8 mouse cellular contexts compared by ENCODE assay signal in genomic region chr5:24101446-24102140, GRCm38 (mm10). TPM values are rescaled to one million over a fixed set of nuclear protein-coding genes. Genes with fewer than 3 reads are reported as not detected.
DNase-seq lines count a peak whose midpoint lies in the region; ATAC-seq and TF ChIP-seq lines count a peak whose summit lies in the region.

No protein-coding gene starts in this region.

- 8% methylated on average over 8 of the region's 8 CpGs for WGBS in kidney, postnatal 0 days
- WGBS in limb, embryonic 13.5 days: 10% methylated on average over 8 of the region's 8 CpGs
- 9% methylated on average over 8 of the region's 8 CpGs for WGBS in stomach, embryonic 16.5 days
- 36% methylated on average over 8 of the region's 8 CpGs for WGBS in thymus, adult 2 months

- no peaks in the 10 kb centered on the region for H3K36me3 ChIP-seq in kidney, postnatal 0 days (ENCODE audit: insufficient read depth, low read length)
- H3K36me3 ChIP-seq in limb, embryonic 13.5 days: no peaks in the 10 kb centered on the region
- H3K36me3 ChIP-seq in stomach, embryonic 16.5 days (ENCODE audit: control insufficient read depth, insufficient read depth, low read length): no peaks in the 10 kb centered on the region
- H3K36me3 ChIP-seq in thymus, adult 2 months (ENCODE audit: control insufficient read depth, insufficient read depth, low read length): no peaks in the 10 kb centered on the region

- peak; percentile 55 for DNase-seq in kidney, postnatal 0 days (ENCODE audit: low spot score)
- no peak for DNase-seq in kidney, adult 18-20 months
- peak; percentile 70 for DNase-seq in NIH3T3 (ENCODE audit: low read depth)
- no peak for DNase-seq in thymus, adult 2 months
- DNase-seq in urinary bladder, postnatal 10 days (ENCODE audit: low spot score): no peak

- H3K4me2 ChIP-seq in kidney, postnatal 0 days (ENCODE audit: low read length): peak overlapping the region; percentile 80
- H3K4me2 ChIP-seq in limb, embryonic 13.5 days (replicated peaks): peak overlapping the region; percentile 79
- peak overlapping the region; percentile 66 for H3K4me2 ChIP-seq in stomach, embryonic 16.5 days (ENCODE audit: low read depth, low read length)

- H3K27me3 ChIP-seq in kidney, postnatal 0 days (ENCODE audit: insufficient read depth, low read length): no peaks in the 10 kb centered on the region
- no peaks in the 10 kb centered on the region for H3K27me3 ChIP-seq in limb, embryonic 13.5 days
- H3K27me3 ChIP-seq in stomach, embryonic 16.5 days (ENCODE audit: control insufficient read depth, insufficient read depth, low read length): no peaks in the 10 kb centered on the region
- 0 out of 2 replicates have a peak, but pooled peaks cover 2% of the 10 kb centered on the region for H3K27me3 ChIP-seq in thymus, adult 2 months (ENCODE audit: control insufficient read depth, insufficient read depth, low read length)

- H3K4me3 ChIP-seq in kidney, postnatal 0 days (replicated peaks; ENCODE audit: low read depth, low read length): peak overlapping the region; percentile 82
- H3K4me3 ChIP-seq in limb, embryonic 13.5 days: peak overlapping the region; percentile 75
- peak overlapping the region; percentile 84 for H3K4me3 ChIP-seq in stomach, embryonic 16.5 days (replicated peaks; ENCODE audit: low read length)
- H3K4me3 ChIP-seq in thymus, adult 2 months (ENCODE audit: control insufficient read depth, insufficient read depth, low read length): no peak overlapping the region

- no peak for TF ChIP-seq POLR2A in thymus, adult 2 months (IDR thresholded peaks at IDR 0.05; ENCODE audit: control insufficient read depth, extremely low read depth, insufficient read depth, low read length, poor library complexity)

- no peaks in the 10 kb centered on the region for H3K9me3 ChIP-seq in kidney, postnatal 0 days (replicated peaks; ENCODE audit: low read length)
- H3K9me3 ChIP-seq in limb, embryonic 13.5 days: no peaks in the 10 kb centered on the region
- H3K9me3 ChIP-seq in stomach, embryonic 16.5 days (replicated peaks; ENCODE audit: control insufficient read depth, low read length): no peaks in the 10 kb centered on the region

- TF ChIP-seq CTCF in kidney, postnatal 0 days (IDR thresholded peaks at IDR 0.05; ENCODE audit: low read depth): peak; percentile 31; the same call in 1 of the 2 replicates
- no peak for TF ChIP-seq CTCF in thymus, adult 2 months (IDR thresholded peaks at IDR 0.05; ENCODE audit: borderline replicate concordance, control insufficient read depth, extremely low read depth, insufficient read depth, low read length, poor library complexity)

- peak overlapping the region; percentile 87 for H3K9ac ChIP-seq in kidney, postnatal 0 days (ENCODE audit: low read depth, low read length)
- H3K9ac ChIP-seq in limb, embryonic 13.5 days: peak overlapping the region; percentile 84
- H3K9ac ChIP-seq in stomach, embryonic 16.5 days (ENCODE audit: low read length): peak overlapping the region; percentile 87

- 0 out of 2 replicates have a peak overlapping the region, but pooled peaks have one; percentile 89 for H3K27ac ChIP-seq in kidney, postnatal 0 days
- 0 out of 2 replicates have a peak overlapping the region, but pooled peaks have one; percentile 83 for H3K27ac ChIP-seq in limb, embryonic 13.5 days
- H3K27ac ChIP-seq in stomach, embryonic 16.5 days (ENCODE audit: low read length): peak overlapping the region; percentile 92; the same call in 1 of the 2 replicates
- H3K27ac ChIP-seq in thymus, adult 2 months (ENCODE audit: control insufficient read depth, insufficient read depth, low read length): no peak overlapping the region

- ATAC-seq in kidney, postnatal 0 days (replicated peaks; ENCODE audit: low FRiP score, low read depth): no peak
- ATAC-seq in erythroid progenitor cell, adult 5-6 weeks (replicated peaks; ENCODE audit: low FRiP score, poor library complexity, severe bottlenecking): peak; percentile 44
- no peak for ATAC-seq in limb, embryonic 13.5 days (ENCODE audit: low FRiP score, low read depth)
- ATAC-seq in stomach, embryonic 16.5 days (ENCODE audit: insufficient read depth, low FRiP score): no peak

- H3K4me1 ChIP-seq in kidney, postnatal 0 days (replicated peaks; ENCODE audit: insufficient read depth, low read length): no peaks in the 10 kb centered on the region
- H3K4me1 ChIP-seq in limb, embryonic 13.5 days: peaks cover 9% of the 10 kb centered on the region
- H3K4me1 ChIP-seq in stomach, embryonic 16.5 days (ENCODE audit: control insufficient read depth, insufficient read depth, low read length): peaks cover 7% of the 10 kb centered on the region
- peaks cover 3% of the 10 kb centered on the region for H3K4me1 ChIP-seq in thymus, adult 2 months (replicated peaks; ENCODE audit: control insufficient read depth, insufficient read depth, low read length)

RNA-seq across cellular contexts. Expression of gene Klhl7, which starts 1.2 kb away (rescaled TPM):
- 36.8 and 42.4 TPM in 2 replicates for polyA plus RNA-seq in kidney, postnatal 0 days (2015; fragmentation: Nextera tagmentation; extraction: Ambion mirVana)
- total RNA-seq in erythroid progenitor cell, adult 5-6 weeks (2015; ENCODE audit: low replicate concordance): 79.3 and 83.4 TPM in 2 replicates
- total RNA-seq in erythroid progenitor cell, adult 5-6 weeks (2017; ENCODE audit: low replicate concordance): 56.4 and 71.6 TPM in 2 replicates
- 55.1 and 60.2 TPM in 2 replicates for polyA plus RNA-seq in limb, embryonic 13.5 days (2015; fragmentation: Nextera tagmentation; extraction: Ambion mirVana)
- 46.4 and 52.3 TPM in 2 replicates for polyA plus RNA-seq in stomach, embryonic 16.5 days (2015; fragmentation: Nextera tagmentation; extraction: Ambion mirVana)
- 2.0 and 2.7 TPM in 2 replicates for polyA plus RNA-seq in thymus, adult 2 months (2012; rRNA removed)

Comparison
In these comparisons a context has a peak if more than half of its experiments do, and no peak if none do; other contexts are left out.
1. DNase-seq: peak in kidney, postnatal 0 days (single experiment) and NIH3T3 (single experiment); none in kidney, adult 18-20 months (single experiment), thymus, adult 2 months (single experiment) and urinary bladder, postnatal 10 days (single experiment).
2. RNA of gene Klhl7, which starts 1.2 kb away (polyA plus RNA-seq): 55.1 to 60.2 TPM in limb, embryonic 13.5 days, 46.4 to 52.3 TPM in stomach, embryonic 16.5 days and 36.8 to 42.4 TPM in kidney, postnatal 0 days; 2.0 to 2.7 TPM in thymus, adult 2 months; every median in the first group is over 10 times any median in the second.
3. Peak in every context shown above with its lines, with median percentiles within 50 percentile points of each other: H3K4me2 ChIP-seq and H3K9ac ChIP-seq.